Mouse (Mus musculus): Measurements from ENCODE around the gene Itgb4. TPM values are rescaled to one million over a fixed set of nuclear protein-coding genes. Genes with fewer than 3 reads are reported as not detected.

Itgb4 gene
- 13.1 TPM in 2 replicates for polyA plus RNA-seq (2015; fragmentation: Nextera tagmentation; extraction: Ambion mirVana)

GRCm38 (mm10) chr11:115974309-115975082 lies at the start of gene Itgb4:
Itgb4 (plus strand) TSS chr11:115974709.

GRCm38 (mm10) chr11:115933108-115933746 lies 41.3 kb upstream of the Itgb4 start, which contains the start of the genes Sap30bp and Recql5:
Sap30bp (plus strand) TSS chr11:115933282.
Recql5 (minus strand) TSS chr11:115933477.

GRCm38 (mm10) chr11:116012262-116012947 lies 37.9 kb downstream of the Itgb4 start, which contains the start of gene Galk1:
Galk1 (minus strand) TSS chr11:116012719.

GRCm38 (mm10) chr11:116027756-116028155 lies 53.2 kb downstream of the Itgb4 start, which contains the start of gene H3f3b:
H3f3b (minus strand) TSS chr11:116027962.

GRCm38 (mm10) chr11:116030088-116030897 lies 55.8 kb downstream of the Itgb4 start, which contains the start of gene Unk:
Unk (plus strand) TSS chr11:116030322.

Other genes with a start within 250 kb of the Itgb4 start
- 8.6 and 9.0 TPM in 2 replicates for gene Tmem94, start 209.3 kb upstream of the Itgb4 start, polyA plus RNA-seq (2015; fragmentation: Nextera tagmentation; extraction: Ambion mirVana)
- 7.9 and 8.2 TPM in 2 replicates for gene Caskin2, start 161.1 kb upstream of the Itgb4 start, polyA plus RNA-seq (2015; fragmentation: Nextera tagmentation; extraction: Ambion mirVana)
- 16.5 and 18.5 TPM in 2 replicates for gene Tsen54, start 160.0 kb upstream of the Itgb4 start, polyA plus RNA-seq (2015; fragmentation: Nextera tagmentation; extraction: Ambion mirVana)
- 21.2 and 21.8 TPM in 2 replicates for gene Llgl2, start 150.7 kb upstream of the Itgb4 start, polyA plus RNA-seq (2015; fragmentation: Nextera tagmentation; extraction: Ambion mirVana)
- 0.22 and 0.26 TPM in 2 replicates for gene Myo15b, start 116.3 kb upstream of the Itgb4 start, polyA plus RNA-seq (2015; fragmentation: Nextera tagmentation; extraction: Ambion mirVana)
- 3.9 and 6.6 TPM in 2 replicates for gene Smim5, start 74.7 kb upstream of the Itgb4 start, polyA plus RNA-seq (2015; fragmentation: Nextera tagmentation; extraction: Ambion mirVana)
- 2.8 and 3.7 TPM in 2 replicates for gene Smim6, start 62.7 kb upstream of the Itgb4 start, polyA plus RNA-seq (2015; fragmentation: Nextera tagmentation; extraction: Ambion mirVana)
- gene Sap30bp, start 41.4 kb upstream of the Itgb4 start, polyA plus RNA-seq (2015; fragmentation: Nextera tagmentation; extraction: Ambion mirVana), result 22.6 and 24.7 TPM in 2 replicates
- 8.5 and 8.6 TPM in 2 replicates for gene Recql5, start 41.2 kb upstream of the Itgb4 start, polyA plus RNA-seq (2015; fragmentation: Nextera tagmentation; extraction: Ambion mirVana)
- 119 and 133 TPM in 2 replicates for gene Galk1, start 38.0 kb downstream of the Itgb4 start, polyA plus RNA-seq (2015; fragmentation: Nextera tagmentation; extraction: Ambion mirVana)
- 888 and 961 TPM in 2 replicates for gene H3f3b, start 53.3 kb downstream of the Itgb4 start, polyA plus RNA-seq (2015; fragmentation: Nextera tagmentation; extraction: Ambion mirVana)
- gene Unk, start 55.6 kb downstream of the Itgb4 start, polyA plus RNA-seq (2015; fragmentation: Nextera tagmentation; extraction: Ambion mirVana), result 10.9 and 11.5 TPM in 2 replicates
- gene Unc13d, start 103.3 kb downstream of the Itgb4 start, polyA plus RNA-seq (2015; fragmentation: Nextera tagmentation; extraction: Ambion mirVana), result 8.6 and 9.9 TPM in 2 replicates
- 101 and 115 TPM in 2 replicates for gene Wbp2, start 112.3 kb downstream of the Itgb4 start, polyA plus RNA-seq (2015; fragmentation: Nextera tagmentation; extraction: Ambion mirVana)
- gene Trim47, start 152.5 kb downstream of the Itgb4 start, polyA plus RNA-seq (2015; fragmentation: Nextera tagmentation; extraction: Ambion mirVana), result 33.9 and 35.1 TPM in 2 replicates
- 2.8 and 3.5 TPM in 2 replicates for gene Trim65, start 156.4 kb downstream of the Itgb4 start, polyA plus RNA-seq (2015; fragmentation: Nextera tagmentation; extraction: Ambion mirVana)
- 42.2 and 43.2 TPM in 2 replicates for gene Mrpl38, start 164.2 kb downstream of the Itgb4 start, polyA plus RNA-seq (2015; fragmentation: Nextera tagmentation; extraction: Ambion mirVana)
- gene Fbf1, start 193.5 kb downstream of the Itgb4 start, polyA plus RNA-seq (2015; fragmentation: Nextera tagmentation; extraction: Ambion mirVana), result 12.2 and 13.6 TPM in 2 replicates
- 26.7 and 29.4 TPM in 2 replicates for gene Ten1, start 224.1 kb downstream of the Itgb4 start, polyA plus RNA-seq (2015; fragmentation: Nextera tagmentation; extraction: Ambion mirVana)
- gene Acox1, start 224.3 kb downstream of the Itgb4 start, polyA plus RNA-seq (2015; fragmentation: Nextera tagmentation; extraction: Ambion mirVana), result 32.0 and 37.1 TPM in 2 replicates

Measured in urinary bladder, postnatal 0 days (tissue).